Mouse (Mus musculus) hindbrain, embryonic 11.5 days (tissue): ENCODE measurements at regions not wholly inside any gene's neighbourhood (a gene's known extent, or its start where the extent isn't known, plus 50 kb on each side); places are given as distances from the start of the nearest gene placed in this dataset.
"Not testable (repeated sequence)": the region's sequence is repeated elsewhere in the genome, so short reads cannot be mapped to it uniquely, and the experiment has no call there.

Experiments
- ATAC-seq: fragments of 200-750 bp; cut with Nextera tagmentation; 2 replicates; pipeline ENCODE4 v1.8.0; 2017; ENCODE audit warnings: mild to moderate bottlenecking, moderate TSS enrichment, moderate library complexity; ENCODE audit not compliant: low FRiP score
- DNase-seq: peaks from one replicate; pipeline ENCODE4 v3.0.0-alpha.2; 2015; ENCODE audit warnings: low spot score
- H3K27ac ChIP-seq: fragments of 300-500 bp; sonication (generic); 2 replicates; pipeline ENCODE4 v1.5.1; 2014; ENCODE audit warnings: mild to moderate bottlenecking, low read depth, low read length
- H3K27me3 ChIP-seq: fragments of 300-500 bp; sonication (generic); 2 replicates; pipeline ENCODE4 v1.6.1; 2014; ENCODE audit warnings: mild to moderate bottlenecking, low read length, moderate library complexity, mixed read lengths; ENCODE audit not compliant: control insufficient read depth, insufficient read depth
- H3K36me3 ChIP-seq: fragments of 300-500 bp; sonication (generic); 2 replicates; pipeline ENCODE4 v1.6.1; 2014; ENCODE audit warnings: mild to moderate bottlenecking, low read length, moderate library complexity, mixed read lengths; ENCODE audit not compliant: control insufficient read depth, insufficient read depth
- H3K4me1 ChIP-seq: fragments of 300-500 bp; sonication (generic); replicated peaks from 2 replicates; pipeline ENCODE4 v1.6.1; 2014; ENCODE audit warnings: low read length, mixed read lengths; ENCODE audit not compliant: control insufficient read depth, insufficient read depth
- H3K4me2 ChIP-seq: fragments of 300-500 bp; sonication (generic); replicated peaks from 2 replicates; pipeline ENCODE4 v1.6.1; 2014; ENCODE audit warnings: mild to moderate bottlenecking, low read depth, low read length
- H3K4me3 ChIP-seq: fragments of 300-500 bp; sonication (generic); 2 replicates; pipeline ENCODE4 v1.5.1; 2014; ENCODE audit warnings: low read depth, low read length
- H3K9ac ChIP-seq: fragments of 300-500 bp; sonication (generic); 2 replicates; pipeline ENCODE4 v1.6.1; 2014; ENCODE audit warnings: low read depth, low read length
- H3K9me3 ChIP-seq: fragments of 300-500 bp; sonication (generic); 2 replicates; pipeline ENCODE4 v1.6.1; 2016; ENCODE audit warnings: low read length; ENCODE audit not compliant: control insufficient read depth
- WGBS: fragments of 180-500 bp; shearing (Covaris S2); extraction: QIAGEN DNeasy Blood & Tissue Kit; methylation state at CpG from one replicate; pipeline ENCODE4 v1.1.7; 2014; 5-methylcytosine and 5-hydroxymethylcytosine counted together

- Histone ChIP-seq H3K27me3 (no peaks in the 10 kb centered on the region), H3K4me1 (no peaks in the 10 kb centered on the region), H3K9ac (no peak overlapping the region), H3K36me3 (no peaks in the 10 kb centered on the region), H3K4me2 (no peak overlapping the region), H3K9me3 (no peaks in the 10 kb centered on the region), H3K4me3 (no peak overlapping the region), H3K27ac (no peak overlapping the region)
- DNase-seq = no peak
- WGBS = 88% methylated on average over 1 of the region's 1 CpGs
- no peak for ATAC-seq
These were observed 198.6 kb upstream of the Gria4 start for GRCm38 (mm10) chr9:4994549-4995141.

DNA sequence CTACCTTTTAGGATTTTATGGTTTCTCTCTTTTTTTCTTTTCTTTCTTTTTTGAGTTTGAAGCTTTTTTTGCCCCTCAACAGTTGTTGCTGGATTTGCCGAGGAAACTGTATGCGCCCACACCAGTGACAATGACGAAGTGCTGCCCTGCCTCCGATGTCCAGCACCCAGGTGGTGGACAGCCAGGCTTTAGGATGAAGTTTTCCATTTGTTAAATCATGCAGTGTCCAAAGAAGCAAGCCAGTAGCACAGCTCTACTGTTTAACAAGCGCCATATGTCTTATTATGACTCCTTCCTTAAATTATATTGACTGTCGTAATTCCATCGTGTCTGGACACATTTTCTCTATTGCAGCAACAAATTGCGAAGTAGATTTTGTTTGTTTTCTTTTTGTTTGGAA is 183.4 kb upstream of the Gria4 start:
- not testable (repeated sequence) for DNase-seq, H3K9me3 ChIP-seq, H3K9ac ChIP-seq, H3K27ac ChIP-seq, H3K4me2 ChIP-seq, H3K4me1 ChIP-seq, H3K4me3 ChIP-seq, ATAC-seq, H3K36me3 ChIP-seq, H3K27me3 ChIP-seq
- 91% methylated on average over 8 of the region's 8 CpGs for WGBS

- Histone ChIP-seq H3K27me3 (no peaks in the 10 kb centered on the region), H3K4me2 (no peak overlapping the region), H3K9me3 (no peaks in the 10 kb centered on the region), H3K9ac (no peak overlapping the region), H3K36me3 (no peaks in the 10 kb centered on the region), H3K4me1 (no peaks in the 10 kb centered on the region), H3K27ac (no peak overlapping the region), H3K4me3 (no peak overlapping the region)
- 0 out of 2 replicates have a peak, but pooled peaks have one; percentile 22 for ATAC-seq
- DNase-seq = no peak
- WGBS = 87% methylated on average over 31 of the region's 31 CpGs
These were observed 181.5 kb upstream of the Gria4 start for GRCm38 (mm10) chr9:4977537-4977936.

DNA sequence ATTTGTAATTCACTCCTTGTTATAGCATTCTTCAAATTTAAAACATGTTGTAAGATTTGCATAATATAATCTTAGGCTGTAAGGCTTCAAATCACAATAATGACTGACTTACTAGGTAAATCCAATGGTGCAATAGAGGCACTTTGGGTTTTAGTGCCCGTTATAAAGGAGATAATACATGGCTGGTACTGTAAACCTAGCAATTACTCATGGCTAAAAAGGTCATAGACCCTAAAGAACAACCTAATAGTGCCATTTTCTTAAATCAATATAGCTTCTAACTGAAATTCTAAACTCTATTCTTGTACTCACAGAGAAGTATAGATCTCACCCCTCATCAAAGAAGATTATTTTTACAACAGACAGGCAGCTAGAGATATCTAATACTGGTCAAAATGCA is 179.0 kb upstream of the Gria4 start:
- DNase-seq (no peak), ATAC-seq (no peak)
- Histone ChIP-seq H3K9me3 (no peaks in the 10 kb centered on the region), H3K9ac (no peak overlapping the region), H3K4me2 (no peak overlapping the region), H3K4me3 (no peak overlapping the region), H3K4me1 (no peaks in the 10 kb centered on the region), H3K27ac (no peak overlapping the region), H3K36me3 (no peaks in the 10 kb centered on the region), H3K27me3 (no peaks in the 10 kb centered on the region)
- 88% methylated on average over 1 of the region's 1 CpGs for WGBS

GRCm38 (mm10) chr9:4931861-4932260 is 135.8 kb upstream of the Gria4 start:
- H3K9me3 ChIP-seq, H3K4me3 ChIP-seq, H3K27me3 ChIP-seq, ATAC-seq, H3K27ac ChIP-seq, H3K9ac ChIP-seq, H3K4me1 ChIP-seq, H3K36me3 ChIP-seq, DNase-seq, H3K4me2 ChIP-seq: not testable (repeated sequence)
- 94% methylated on average over 1 of the region's 1 CpGs for WGBS

DNA sequence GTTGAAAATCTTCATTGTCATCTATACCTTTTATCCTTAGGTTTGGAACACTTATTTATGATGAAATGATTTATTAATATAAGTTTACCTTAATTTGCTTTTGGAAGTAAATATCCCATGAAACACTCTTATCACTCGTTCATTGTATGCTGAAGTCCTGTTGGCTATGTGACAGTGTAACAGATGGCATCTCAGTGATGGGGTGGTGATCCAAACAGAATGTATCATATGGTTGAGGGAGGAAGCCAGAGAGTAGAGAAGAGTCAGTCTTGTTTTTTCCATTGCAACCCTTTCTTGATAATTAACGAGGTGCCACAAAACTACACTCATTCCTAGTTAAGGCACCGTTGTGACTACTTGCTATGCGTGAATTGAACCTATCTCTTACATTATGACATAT is 134.3 kb upstream of the Gria4 start:
- ATAC-seq = no peak
- H3K27ac ChIP-seq = no peak overlapping the region
- H3K4me1 ChIP-seq = no peaks in the 10 kb centered on the region
- no peaks in the 10 kb centered on the region for H3K27me3 ChIP-seq
- H3K9me3 ChIP-seq = no peaks in the 10 kb centered on the region
- no peak for DNase-seq
- no peaks in the 10 kb centered on the region for H3K36me3 ChIP-seq
- H3K9ac ChIP-seq = no peak overlapping the region
- 93% methylated on average over 4 of the region's 4 CpGs for WGBS
- H3K4me2 ChIP-seq = no peak overlapping the region
- H3K4me3 ChIP-seq = no peak overlapping the region

DNA sequence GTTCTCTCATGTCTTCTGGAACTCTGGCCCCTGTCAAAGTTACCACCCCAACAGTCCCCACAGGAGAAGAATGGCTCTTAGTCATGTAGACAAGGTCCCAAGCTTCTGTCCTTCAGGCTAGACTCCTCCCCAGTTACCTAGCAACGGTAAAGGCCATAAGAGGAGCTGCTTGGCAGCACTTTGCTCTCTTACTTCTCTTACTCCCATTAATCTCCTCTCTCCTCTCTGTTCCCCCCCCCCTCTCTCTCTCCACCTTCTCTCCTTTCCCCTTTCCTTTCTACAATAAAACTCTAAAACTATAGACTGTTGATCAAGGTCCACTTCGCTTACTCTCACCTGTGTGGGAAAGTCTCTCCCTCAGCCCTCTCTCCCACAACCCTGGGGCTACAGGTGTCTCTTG is 114.5 kb upstream of the Gria4 start:
- no peak for ATAC-seq
- DNase-seq = no peak
- no peak overlapping the region for H3K9ac ChIP-seq
- no peak overlapping the region for H3K27ac ChIP-seq
- H3K4me1 ChIP-seq = no peaks in the 10 kb centered on the region
- H3K27me3 ChIP-seq = no peaks in the 10 kb centered on the region
- H3K36me3 ChIP-seq = no peaks in the 10 kb centered on the region
- no peak overlapping the region for H3K4me3 ChIP-seq
- H3K4me2 ChIP-seq = no peak overlapping the region
- H3K9me3 ChIP-seq = no peaks in the 10 kb centered on the region
- WGBS = 91% methylated on average over 2 of the region's 2 CpGs

DNA sequence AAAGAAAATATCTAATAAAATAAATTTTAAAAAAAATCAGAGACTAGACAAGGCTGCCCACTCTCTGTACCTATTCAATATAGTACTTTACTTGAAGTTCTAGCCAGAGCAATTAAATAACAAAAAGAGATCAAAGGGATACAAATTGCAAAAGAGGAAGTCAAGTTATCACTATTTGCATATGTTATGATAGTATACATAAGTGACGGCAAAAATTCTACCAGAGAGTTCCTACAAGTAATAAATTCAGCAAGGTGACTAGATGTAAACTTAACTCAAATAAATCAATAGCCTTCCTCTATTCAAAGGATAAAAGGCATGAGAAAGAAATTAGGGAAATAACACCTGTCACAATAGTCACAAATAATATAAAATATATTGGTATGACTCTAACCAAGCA is 89.4 kb upstream of the Gria4 start:
- Histone ChIP-seq H3K9me3 (no peaks in the 10 kb centered on the region), H3K4me3 (no peak overlapping the region), H3K4me1 (no peaks in the 10 kb centered on the region), H3K9ac (no peak overlapping the region), H3K4me2 (no peak overlapping the region), H3K27me3 (no peaks in the 10 kb centered on the region), H3K27ac (no peak overlapping the region), H3K36me3 (no peaks in the 10 kb centered on the region)
- DNase-seq = no peak
- ATAC-seq = no peak
- 95% methylated on average over 1 of the region's 1 CpGs for WGBS
